Mouse (Mus musculus) E14TG2a.4 (cell line): ENCODE results near the gene Fosl1.
"Not testable (repeated sequence)": the region's sequence is repeated elsewhere in the genome, so short reads cannot be mapped to it uniquely, and the experiment has no call there.

Source experiments
- CTCF ChIP-seq: conservative IDR thresholded peaks from 2 replicates; pipeline ENCODE4 v1.5.1; 2014; ENCODE audit warnings: low read length
- POU5F1 ChIP-seq: IDR thresholded peaks from 2 replicates; pipeline ENCODE4 v1.6.1; 2014; ENCODE audit warnings: low read length, borderline replicate concordance

- not testable (repeated sequence) for TF ChIP-seq CTCF, POU5F1
Observed at GRCm38 (mm10) chr19:5489721-5490120, 42.4 kb downstream of the Fosl1 start.
